Mouse (Mus musculus) C2C12 (cell line): ENCODE results near the gene Trabd2b.

ENCODE experiments used
- CTCF ChIP-seq: IDR thresholded peaks from one replicate; pipeline ENCODE4 v1.5.1; 2011; ENCODE audit not compliant: control insufficient read depth, insufficient read depth, insufficient read length
- MAX ChIP-seq: IDR thresholded peaks from one replicate; pipeline ENCODE4 v1.6.1; 2011; ENCODE audit warnings: mild to moderate bottlenecking, control low read depth
- MYOD1 ChIP-seq: IDR thresholded peaks from one replicate; pipeline ENCODE4 v1.6.1; 2011; ENCODE audit warnings: low read depth; ENCODE audit not compliant: control insufficient read depth, insufficient read length
- MYOG ChIP-seq: IDR thresholded peaks from one replicate; pipeline ENCODE4 v1.6.1; 2011; ENCODE audit not compliant: control insufficient read depth, insufficient read length; ENCODE audit errors: extremely low read depth

DNA sequence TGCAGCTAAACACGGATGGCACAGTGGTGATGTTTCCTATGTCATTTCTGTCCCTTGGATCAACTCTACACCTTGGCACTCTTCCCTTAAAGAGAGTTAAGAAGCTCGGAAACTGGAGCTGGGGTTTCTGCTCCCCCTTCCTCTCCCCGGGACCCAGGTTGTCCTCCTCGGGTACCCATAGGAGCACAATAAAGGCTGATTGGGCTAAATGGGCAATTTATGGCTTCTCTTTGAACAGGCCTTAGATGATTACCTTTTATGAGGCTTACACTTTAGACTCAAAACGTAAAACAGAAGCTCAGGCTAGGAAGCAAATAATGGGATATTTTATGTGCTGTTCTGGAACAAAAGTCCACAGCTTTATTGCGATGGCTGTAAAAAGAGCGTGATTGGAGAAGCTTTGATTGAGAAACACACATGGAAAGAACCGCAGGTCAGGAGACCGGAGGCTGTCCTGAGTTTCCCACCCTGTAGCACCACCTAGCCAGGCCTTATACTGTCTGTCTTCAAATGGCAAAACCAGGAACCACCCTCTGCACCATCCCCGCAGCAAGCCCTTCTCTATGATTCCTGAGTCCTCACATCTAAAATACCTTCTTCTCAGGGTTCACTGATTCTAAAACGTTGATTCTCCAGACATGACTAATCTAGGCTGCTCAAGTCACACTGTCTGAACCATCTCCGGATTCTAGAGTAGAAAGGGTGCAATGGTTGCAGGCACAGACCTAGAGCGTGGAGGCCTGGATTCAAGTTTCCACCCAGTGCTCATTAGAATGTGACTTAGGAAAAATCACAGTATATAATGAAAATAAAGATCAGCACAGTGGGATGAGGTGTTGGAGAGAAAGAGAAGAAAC is 240.5 kb downstream of the Trabd2b start:
- TF ChIP-seq CTCF (no peak), MAX (no peak), MYOG (no peak), MYOD1 (no peak)
